Mouse (Mus musculus): Measurements from ENCODE around the gene Txndc17. TPM values are rescaled to one million over a fixed set of nuclear protein-coding genes. Genes with fewer than 3 reads are reported as not detected.

Txndc17 gene
- polyA plus RNA-seq, 1 experiment from 2014 or later: 213 TPM

GRCm38 (mm10) chr11:72226901-72227300, 19.6 kb downstream of the Txndc17 start:
- no peak overlapping the region for H3K27ac ChIP-seq (ENCODE audit: low read length)
- ATAC-seq (ENCODE audit: insufficient number of reproducible peaks, insufficient read depth, low FRiP score, low read depth): no peak
- 81% methylated on average over 6 of the region's 6 CpGs for WGBS

GRCm38 (mm10) chr11:72228513-72228912, 21.2 kb downstream of the Txndc17 start:
- H3K27me3 ChIP-seq (ENCODE audit: control insufficient read depth, insufficient read depth, low read length): no peaks in the 10 kb centered on the region
- H3K9ac ChIP-seq (replicated peaks; ENCODE audit: low read depth, low read length): no peak overlapping the region
- H3K9me3 ChIP-seq (ENCODE audit: control insufficient read depth, low read depth, low read length): no peaks in the 10 kb centered on the region
- no peak overlapping the region for H3K4me3 ChIP-seq (ENCODE audit: low read depth, low read length)
- H3K4me1 ChIP-seq (ENCODE audit: control insufficient read depth, insufficient read depth, low read length): no peaks in the 10 kb centered on the region
- H3K4me2 ChIP-seq (replicated peaks; ENCODE audit: low read depth, low read length): no peak overlapping the region
- no peak overlapping the region for H3K27ac ChIP-seq (ENCODE audit: low read length)
- ATAC-seq (ENCODE audit: insufficient number of reproducible peaks, insufficient read depth, low FRiP score, low read depth): no peak
- H3K36me3 ChIP-seq (ENCODE audit: control insufficient read depth, insufficient read depth, low read length): no peaks in the 10 kb centered on the region
- WGBS: 91% methylated on average over 4 of the region's 4 CpGs

More at GRCm38 (mm10) chr11:72226901-72227300, 19.6 kb downstream of the Txndc17 start:
- Histone ChIP-seq H3K9ac (replicated peaks; ENCODE audit: low read depth, low read length) (no peak overlapping the region), H3K27me3 (ENCODE audit: control insufficient read depth, insufficient read depth, low read length) (no peaks in the 10 kb centered on the region), H3K36me3 (ENCODE audit: control insufficient read depth, insufficient read depth, low read length) (no peaks in the 10 kb centered on the region), H3K4me1 (ENCODE audit: control insufficient read depth, insufficient read depth, low read length) (no peaks in the 10 kb centered on the region), H3K4me3 (ENCODE audit: low read depth, low read length) (no peak overlapping the region), H3K4me2 (replicated peaks; ENCODE audit: low read depth, low read length) (no peak overlapping the region), H3K9me3 (ENCODE audit: control insufficient read depth, low read depth, low read length) (no peaks in the 10 kb centered on the region)

- H3K36me3 ChIP-seq (ENCODE audit: control insufficient read depth, insufficient read depth, low read length): no peaks in the 10 kb centered on the region
- no peaks in the 10 kb centered on the region for H3K4me1 ChIP-seq (ENCODE audit: control insufficient read depth, insufficient read depth, low read length)
- 80% methylated on average over 7 of the region's 7 CpGs for WGBS
- no peak for ATAC-seq (ENCODE audit: insufficient number of reproducible peaks, insufficient read depth, low FRiP score, low read depth)
- H3K9me3 ChIP-seq (ENCODE audit: control insufficient read depth, low read depth, low read length): no peaks in the 10 kb centered on the region
- no peak overlapping the region for H3K4me2 ChIP-seq (replicated peaks; ENCODE audit: low read depth, low read length)
- H3K4me3 ChIP-seq (ENCODE audit: low read depth, low read length): no peak overlapping the region
- H3K9ac ChIP-seq (replicated peaks; ENCODE audit: low read depth, low read length): no peak overlapping the region
- H3K27me3 ChIP-seq (ENCODE audit: control insufficient read depth, insufficient read depth, low read length): no peaks in the 10 kb centered on the region
- H3K27ac ChIP-seq (ENCODE audit: low read length): no peak overlapping the region
Observed at GRCm38 (mm10) chr11:72232068-72232467, 24.7 kb downstream of the Txndc17 start.

- 42% methylated on average over 1 of the region's 1 CpGs for WGBS
- Histone ChIP-seq H3K9ac (replicated peaks; ENCODE audit: low read depth, low read length) (no peak overlapping the region), H3K36me3 (ENCODE audit: control insufficient read depth, insufficient read depth, low read length) (no peaks in the 10 kb centered on the region), H3K4me1 (ENCODE audit: control insufficient read depth, insufficient read depth, low read length) (no peaks in the 10 kb centered on the region), H3K9me3 (ENCODE audit: control insufficient read depth, low read depth, low read length) (no peaks in the 10 kb centered on the region), H3K4me3 (ENCODE audit: low read depth, low read length) (no peak overlapping the region), H3K27me3 (ENCODE audit: control insufficient read depth, insufficient read depth, low read length) (no peaks in the 10 kb centered on the region), H3K27ac (ENCODE audit: low read length) (no peak overlapping the region), H3K4me2 (replicated peaks; ENCODE audit: low read depth, low read length) (no peak overlapping the region)
- no peak for ATAC-seq (ENCODE audit: insufficient number of reproducible peaks, insufficient read depth, low FRiP score, low read depth)
Observed at GRCm38 (mm10) chr11:72232991-72233390, 25.6 kb downstream of the Txndc17 start.

- Histone ChIP-seq H3K9ac (replicated peaks; ENCODE audit: low read depth, low read length) (no peak overlapping the region), H3K4me3 (ENCODE audit: low read depth, low read length) (no peak overlapping the region), H3K4me2 (replicated peaks; ENCODE audit: low read depth, low read length) (no peak overlapping the region), H3K9me3 (ENCODE audit: control insufficient read depth, low read depth, low read length) (no peaks in the 10 kb centered on the region), H3K27me3 (ENCODE audit: control insufficient read depth, insufficient read depth, low read length) (no peaks in the 10 kb centered on the region), H3K27ac (ENCODE audit: low read length) (no peak overlapping the region), H3K4me1 (ENCODE audit: control insufficient read depth, insufficient read depth, low read length) (no peaks in the 10 kb centered on the region), H3K36me3 (ENCODE audit: control insufficient read depth, insufficient read depth, low read length) (no peaks in the 10 kb centered on the region)
- 66% methylated on average over 5 of the region's 5 CpGs for WGBS
- no peak for ATAC-seq (ENCODE audit: insufficient number of reproducible peaks, insufficient read depth, low FRiP score, low read depth)
Observed at GRCm38 (mm10) chr11:72234013-72234412, 26.7 kb downstream of the Txndc17 start.

GRCm38 (mm10) chr11:72240062-72240860, 32.9 kb downstream of the Txndc17 start:
- H3K36me3 ChIP-seq (ENCODE audit: control insufficient read depth, insufficient read depth, low read length): no peaks in the 10 kb centered on the region
- H3K27ac ChIP-seq (ENCODE audit: low read length): no peak overlapping the region
- H3K9ac ChIP-seq (replicated peaks; ENCODE audit: low read depth, low read length): no peak overlapping the region
- no peak for ATAC-seq (ENCODE audit: insufficient number of reproducible peaks, insufficient read depth, low FRiP score, low read depth)
- H3K4me2 ChIP-seq (replicated peaks; ENCODE audit: low read depth, low read length): no peak overlapping the region
- 72% methylated on average over 4 of the region's 4 CpGs for WGBS
- H3K27me3 ChIP-seq (ENCODE audit: control insufficient read depth, insufficient read depth, low read length): no peaks in the 10 kb centered on the region
- no peaks in the 10 kb centered on the region for H3K9me3 ChIP-seq (ENCODE audit: control insufficient read depth, low read depth, low read length)
- H3K4me3 ChIP-seq (ENCODE audit: low read depth, low read length): no peak overlapping the region
- H3K4me1 ChIP-seq (ENCODE audit: control insufficient read depth, insufficient read depth, low read length): no peaks in the 10 kb centered on the region

- Histone ChIP-seq H3K27ac (ENCODE audit: low read length) (no peak overlapping the region), H3K4me3 (ENCODE audit: low read depth, low read length) (no peak overlapping the region), H3K36me3 (ENCODE audit: control insufficient read depth, insufficient read depth, low read length) (no peaks in the 10 kb centered on the region), H3K4me2 (replicated peaks; ENCODE audit: low read depth, low read length) (no peak overlapping the region), H3K9me3 (ENCODE audit: control insufficient read depth, low read depth, low read length) (no peaks in the 10 kb centered on the region), H3K27me3 (ENCODE audit: control insufficient read depth, insufficient read depth, low read length) (no peaks in the 10 kb centered on the region), H3K4me1 (ENCODE audit: control insufficient read depth, insufficient read depth, low read length) (no peaks in the 10 kb centered on the region), H3K9ac (replicated peaks; ENCODE audit: low read depth, low read length) (no peak overlapping the region)
- ATAC-seq (ENCODE audit: insufficient number of reproducible peaks, insufficient read depth, low FRiP score, low read depth): no peak
- WGBS: 82% methylated on average over 8 of the region's 8 CpGs
Observed at GRCm38 (mm10) chr11:72245196-72245753, 37.9 kb downstream of the Txndc17 start.

GRCm38 (mm10) chr11:72255629-72256028, 48.3 kb downstream of the Txndc17 start:
- ATAC-seq (ENCODE audit: insufficient number of reproducible peaks, insufficient read depth, low FRiP score, low read depth): no peak
- 92% methylated on average over 4 of the region's 4 CpGs for WGBS

More at GRCm38 (mm10) chr11:72255629-72256028, 48.3 kb downstream of the Txndc17 start:
- Histone ChIP-seq H3K27ac (ENCODE audit: low read length) (no peak overlapping the region), H3K4me3 (ENCODE audit: low read depth, low read length) (no peak overlapping the region), H3K36me3 (ENCODE audit: control insufficient read depth, insufficient read depth, low read length) (no peaks in the 10 kb centered on the region), H3K9me3 (ENCODE audit: control insufficient read depth, low read depth, low read length) (no peaks in the 10 kb centered on the region), H3K9ac (replicated peaks; ENCODE audit: low read depth, low read length) (no peak overlapping the region), H3K4me2 (replicated peaks; ENCODE audit: low read depth, low read length) (no peak overlapping the region), H3K4me1 (ENCODE audit: control insufficient read depth, insufficient read depth, low read length) (no peaks in the 10 kb centered on the region), H3K27me3 (ENCODE audit: control insufficient read depth, insufficient read depth, low read length) (no peaks in the 10 kb centered on the region)
